Comparison of ENCODE assay signal across 18 mouse cellular contexts in the genomic region with DNA sequence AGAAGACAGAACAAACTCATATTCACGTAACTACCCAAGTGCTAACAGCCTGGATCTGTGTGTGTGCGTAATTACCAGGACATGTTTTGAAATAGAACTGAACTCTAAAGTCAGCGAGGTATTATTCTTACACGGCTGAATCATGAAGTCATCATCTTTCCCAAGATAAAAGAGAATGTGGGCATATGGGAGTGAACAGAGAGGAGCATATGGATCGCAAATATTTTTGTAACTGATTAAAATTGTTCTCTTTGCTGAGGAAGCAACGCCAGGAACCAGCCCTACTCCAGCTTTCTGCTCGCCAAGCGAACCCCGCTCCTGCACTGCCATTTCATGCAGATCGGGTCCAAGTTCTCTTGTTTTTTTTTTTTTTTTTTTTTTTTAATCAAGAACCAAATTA. TPM values are rescaled to one million over a fixed set of nuclear protein-coding genes. Genes with fewer than 3 reads are reported as not detected.
DNase-seq lines count a peak whose midpoint lies in the region; ATAC-seq lines count a peak whose summit lies in the region.
"Had no signal": no experiment of that assay in that cellular context is flagged by ENCODE, and none has a peak within 500 bp of the region (broad histone marks: within the 10 kb centered on the region; RNA-seq: fewer than 3 reads in every experiment).

No protein-coding gene starts in this region.

- H3K27ac ChIP-seq in forebrain, embryonic 15.5 days (replicated peaks) = peak overlapping the region; percentile 65
- no peak overlapping the region for H3K27ac ChIP-seq in forebrain, embryonic 11.5 days (ENCODE audit: low read depth, low read length)
- H3K27ac ChIP-seq: hindbrain, embryonic 13.5 days; kidney, postnatal 0 days; limb, embryonic 15.5 days; macrophage; neural tube, embryonic 13.5 days had no signal

- no peak for ATAC-seq in forebrain, embryonic 15.5 days (replicated peaks)
- ATAC-seq in forebrain, embryonic 11.5 days (replicated peaks; ENCODE audit: low FRiP score) = no peak
- ATAC-seq in CD4-positive, CD25-positive, alpha-beta regulatory T cell, adult 4 months = no peak
- ATAC-seq: intestine, postnatal 0 days; midbrain, embryonic 15.5 days had no signal

- WGBS in forebrain, embryonic 15.5 days = 58% methylated on average over 10 of the region's 10 CpGs
- WGBS in forebrain, embryonic 11.5 days = 90% methylated on average over 10 of the region's 10 CpGs

- H3K4me3 ChIP-seq in forebrain, embryonic 15.5 days = no peak overlapping the region
- H3K4me3 ChIP-seq in forebrain, embryonic 11.5 days (ENCODE audit: low read depth, low read length) = no peak overlapping the region
- H3K4me3 ChIP-seq: hindbrain, embryonic 13.5 days; limb, embryonic 15.5 days; midbrain, embryonic 15.5 days; neural tube, embryonic 13.5 days had no signal

- peaks cover 3% of the 10 kb centered on the region; the same call in 1 of the 2 replicates for H3K36me3 ChIP-seq in forebrain, embryonic 15.5 days
- no peaks in the 10 kb centered on the region for H3K36me3 ChIP-seq in forebrain, embryonic 11.5 days (ENCODE audit: control insufficient read depth, insufficient read depth, low read length)
- H3K36me3 ChIP-seq: hindbrain, embryonic 13.5 days; limb, embryonic 15.5 days; midbrain, embryonic 15.5 days; neural tube, embryonic 13.5 days had no signal

- DNase-seq in forebrain, embryonic 11.5 days (ENCODE audit: low spot score) = no peak
- peak; percentile 48 for DNase-seq in left cerebral cortex, adult 11 months (ENCODE audit: low spot score)
- no peak for DNase-seq in left cerebral cortex, postnatal 4 days
- DNase-seq in cerebellum, postnatal 36 days = peak; percentile 47 to 56
- DNase-seq in layer of hippocampus, adult 9-11 months = peak; percentile 82
- DNase-seq in liver = no peak
- DNase-seq: adrenal gland, postnatal 10 days; lung, adult 2 months; thymus, postnatal 36 days had no signal

- no peaks in the 10 kb centered on the region for H3K27me3 ChIP-seq in forebrain, embryonic 15.5 days
- no peaks in the 10 kb centered on the region; the same call in 1 of the 2 replicates for H3K27me3 ChIP-seq in forebrain, embryonic 11.5 days (ENCODE audit: control insufficient read depth, insufficient read depth, low read length)
- H3K27me3 ChIP-seq: midbrain, embryonic 15.5 days; neural tube, embryonic 13.5 days had no signal

- H3K9me3 ChIP-seq in forebrain, embryonic 15.5 days = no peaks in the 10 kb centered on the region
- H3K9me3 ChIP-seq in forebrain, embryonic 11.5 days (ENCODE audit: control insufficient read depth, low read length) = no peaks in the 10 kb centered on the region
- H3K9me3 ChIP-seq: hindbrain, embryonic 13.5 days; limb, embryonic 15.5 days; midbrain, embryonic 15.5 days; neural tube, embryonic 13.5 days had no signal

- intact Hi-C loops in left cerebral cortex, postnatal 4 days (cut with DNase I) = no loop called here

- H3K4me1 ChIP-seq in forebrain, embryonic 15.5 days = peaks cover 33% of the 10 kb centered on the region
- H3K4me1 ChIP-seq in forebrain, embryonic 11.5 days (replicated peaks; ENCODE audit: control insufficient read depth, insufficient read depth, low read length) = peaks cover 7% of the 10 kb centered on the region; the same call in 1 of the 2 replicates

- H3K9ac ChIP-seq in forebrain, embryonic 15.5 days (replicated peaks) = no peak overlapping the region
- H3K9ac ChIP-seq in forebrain, embryonic 11.5 days (ENCODE audit: low read length) = no peak overlapping the region
- H3K9ac ChIP-seq: hindbrain, embryonic 13.5 days; limb, embryonic 15.5 days; midbrain, embryonic 15.5 days; neural tube, embryonic 13.5 days had no signal

- H3K4me2 ChIP-seq in forebrain, embryonic 15.5 days (replicated peaks) = no peak overlapping the region
- H3K4me2 ChIP-seq in forebrain, embryonic 11.5 days (ENCODE audit: low read depth, low read length, severe bottlenecking) = no peak overlapping the region
- H3K4me2 ChIP-seq: hindbrain, embryonic 13.5 days; limb, embryonic 15.5 days; neural tube, embryonic 13.5 days had no signal

RNA-seq across cellular contexts. Expression of gene Arpp21, which starts 46.3 kb away (rescaled TPM):
- polyA plus RNA-seq in forebrain, embryonic 15.5 days (2015; fragmentation: Nextera tagmentation; extraction: Ambion mirVana) = 71.4 and 76.3 TPM in 2 replicates
- 1.5 and 2.1 TPM in 2 replicates for polyA plus RNA-seq in forebrain, embryonic 11.5 days (2014; fragmentation: Nextera tagmentation; extraction: Ambion mirVana)
- 100 to 1,000 TPM; 459 to 577 TPM for total RNA-seq in left cerebral cortex, postnatal 4 days (2021)
- under 1 TPM in 1 of 2 experiments, not detected in 1; 0.36 TPM for polyA plus RNA-seq in CD4-positive, CD25-positive, alpha-beta regulatory T cell, adult 4 months (2017; shearing (Covaris generic))

Comparison
In these comparisons a context has a peak if more than half of its experiments do, and no peak if none do; other contexts are left out.
1. DNase-seq: peak in left cerebral cortex, adult 11 months (single experiment), cerebellum, postnatal 36 days (2 of 2) and layer of hippocampus, adult 9-11 months (single experiment); none in forebrain, embryonic 11.5 days (single experiment), left cerebral cortex, postnatal 4 days (single experiment) and liver (single experiment).
2. RNA of gene Arpp21, which starts 46.3 kb away (polyA plus RNA-seq): 71.4 to 76.3 TPM in forebrain, embryonic 15.5 days; 1.5 to 2.1 TPM in forebrain, embryonic 11.5 days and 0.36 TPM in CD4-positive, CD25-positive, alpha-beta regulatory T cell, adult 4 months; every median in the first group is over 10 times any median in the second.